Mouse (Mus musculus) ES-Bruce4 (cell line): ENCODE data around the gene Pitpnm2.

Experiments
- CTCF ChIP-seq: IDR thresholded peaks from one replicate; pipeline ENCODE4 v1.8.1; 2011; ENCODE audit warnings: low read depth, low read length
- EP300 ChIP-seq: IDR thresholded peaks from 2 replicates; pipeline ENCODE4 v1.6.1; 2011; ENCODE audit warnings: low read depth, low read length; ENCODE audit not compliant: insufficient read depth
- POLR2A ChIP-seq: IDR thresholded peaks from one replicate; pipeline ENCODE4 v1.8.1; 2011; ENCODE audit warnings: low read length; ENCODE audit not compliant: insufficient read depth

DNA sequence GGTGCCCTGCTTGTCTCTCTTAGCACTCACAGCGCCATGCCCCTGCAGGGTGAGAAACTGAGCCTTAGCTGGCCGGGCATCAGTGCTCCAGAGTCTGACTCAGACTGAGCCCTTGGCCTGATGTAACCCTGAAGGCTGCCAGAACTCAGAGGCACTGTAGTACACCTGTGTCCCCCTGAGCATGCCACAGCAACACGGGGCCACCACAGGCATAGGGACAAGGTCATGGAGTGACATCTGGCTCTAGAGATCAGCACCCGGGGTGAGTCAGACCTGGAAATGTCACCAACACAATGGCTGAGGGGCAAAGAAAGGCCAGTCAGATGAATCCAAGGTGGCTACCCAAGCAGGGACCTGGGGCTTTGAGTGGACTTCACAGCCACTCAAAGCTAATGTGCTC, 162.7 kb downstream of the Pitpnm2 start:
- TF ChIP-seq EP300 (no peak), POLR2A (no peak), CTCF (no peak)
